Mouse (Mus musculus) layer of hippocampus, postnatal 10 days (tissue): ENCODE results near the gene Nek7. TPM values are rescaled to one million over a fixed set of nuclear protein-coding genes. Genes with fewer than 3 reads are reported as not detected.

Source experiments
- DNase-seq, 2 experiments: peaks; one replicate each; pipeline ENCODE4 v3.0.0; 2021; ENCODE audit warnings: low spot score in 2 of 2
- long read RNA-seq: library from polyadenylated mRNA; stranded (forward); transcript quantifications from one replicate; pipeline ENCODE4 v2.0.0, GENCODE M21; 2023
- total RNA-seq, 2 experiments: library from RNA; stranded (reverse); gene quantifications; 2 replicates each; pipeline ENCODE4 v1.2.3; 2021

Nek7 gene
- 10 to 100 TPM; 20.8 to 22.1 TPM for total RNA-seq
- long read RNA-seq, full-length matches to known transcripts = 15 of 21 reads
- long read RNA-seq, partial matches to known transcripts = 2 of 21 reads
- long read RNA-seq, other reads (novel, unspliced or antisense) = 4 of 21 reads

DNA sequence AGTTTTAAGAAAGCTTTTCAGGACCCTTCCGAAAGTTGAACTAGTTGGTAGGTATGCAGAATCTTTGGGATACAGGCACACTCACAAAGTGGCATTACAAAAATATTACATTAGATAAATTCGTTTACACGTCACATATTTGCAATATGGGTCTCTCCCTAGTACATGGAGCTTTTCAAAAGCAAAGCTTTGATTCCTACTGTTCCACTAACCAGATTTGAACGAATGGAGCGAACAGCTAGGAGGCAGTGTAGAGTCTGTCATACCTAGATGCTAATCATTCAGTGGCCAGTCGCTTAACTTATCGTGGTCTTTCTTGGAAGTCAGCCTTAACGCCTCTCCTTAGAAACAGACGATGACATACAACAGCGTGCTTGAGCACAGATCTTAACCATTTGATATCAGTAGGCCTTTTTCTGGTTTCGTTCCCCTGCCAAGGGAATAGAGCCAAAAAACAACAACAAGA, at the start of gene Nek7:
Gene Nek7 (minus strand): TSS at position 146 of the 466 bp plus-strand sequence.
- DNase-seq = peak in 1 of 2 experiments; percentile 45

DNA sequence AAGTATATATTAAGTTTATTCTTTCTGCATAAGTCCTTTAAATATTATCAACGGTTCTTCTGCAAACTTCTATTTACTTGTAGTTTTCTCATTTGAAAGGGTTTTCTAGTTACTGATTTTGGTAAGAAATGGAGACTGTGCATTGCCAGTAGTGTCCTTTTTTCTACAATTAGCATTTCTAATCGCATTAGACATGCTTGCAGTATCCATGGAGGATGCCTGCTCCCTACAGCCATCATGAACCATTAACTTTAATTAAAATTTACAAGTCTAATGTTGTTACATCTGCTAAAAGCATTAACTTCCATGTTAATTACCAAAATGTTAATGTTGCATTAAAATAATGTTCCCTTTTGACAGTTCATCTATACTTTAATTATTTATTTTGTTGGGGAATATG, 42.4 kb upstream of the Nek7 start:
- DNase-seq = no peak

DNA sequence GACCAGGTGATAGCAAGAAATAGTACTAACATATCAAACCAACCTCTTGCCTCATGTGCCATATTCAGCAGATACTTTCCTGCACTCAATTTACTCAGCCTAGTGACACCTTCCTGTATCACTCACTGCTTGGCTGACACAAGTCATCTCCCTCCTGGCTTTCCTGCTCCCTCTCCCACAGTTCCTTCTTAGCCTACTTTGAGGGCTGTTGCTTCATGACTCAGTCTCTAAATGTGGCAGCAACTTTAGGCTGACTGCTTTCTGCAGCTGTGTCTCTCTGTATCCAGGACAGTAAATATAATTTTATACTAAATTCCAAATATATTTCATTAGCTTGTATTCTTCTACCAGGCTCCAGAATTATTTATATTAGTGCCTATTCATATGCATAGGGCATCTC, 34.3 kb upstream of the Nek7 start:
- DNase-seq = no peak

DNA sequence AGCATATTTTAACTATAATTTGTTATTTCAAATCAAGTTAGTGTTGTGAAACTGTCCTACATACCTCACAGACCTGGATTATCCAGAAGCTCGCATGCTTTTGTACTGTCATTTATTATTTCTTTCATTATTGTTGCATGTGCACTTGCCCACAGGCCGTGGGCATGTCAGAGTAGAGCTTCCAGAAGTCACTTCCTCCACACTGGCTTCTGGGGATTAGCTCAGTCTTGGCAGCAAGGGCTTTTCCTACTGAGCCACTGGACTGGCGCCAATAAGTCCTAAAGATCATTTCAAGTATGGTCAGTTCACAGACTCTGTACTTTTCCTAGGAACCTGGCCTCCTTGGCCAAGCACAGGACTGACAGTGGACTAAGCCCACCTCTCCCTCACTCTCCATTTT, 25.1 kb upstream of the Nek7 start:
- DNase-seq = no peak

DNA sequence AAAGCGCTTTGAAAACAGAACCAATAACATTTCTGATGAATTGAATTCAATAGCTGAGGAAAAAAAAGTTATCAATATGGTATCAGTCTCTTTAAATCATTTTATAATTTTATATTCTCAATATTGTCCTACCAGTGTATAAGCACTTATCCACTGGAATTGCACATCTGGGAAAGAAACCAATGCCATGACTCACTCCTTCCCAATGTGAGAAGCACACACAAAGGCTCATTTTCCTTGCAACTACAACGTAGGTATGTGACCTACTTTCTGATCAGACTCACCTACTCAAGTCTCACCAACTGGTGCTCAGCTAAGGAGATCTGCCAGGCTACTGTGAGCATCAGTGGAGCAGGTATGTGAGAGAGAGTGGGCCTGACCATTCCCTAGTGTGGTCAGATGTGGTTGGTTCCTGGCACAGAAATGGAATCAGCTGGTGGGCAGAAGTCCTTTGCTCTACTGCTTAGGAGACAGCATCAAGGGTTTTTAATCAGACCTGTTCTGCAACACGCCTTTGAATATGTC, 23.4 kb upstream of the Nek7 start:
- no peak for DNase-seq

DNA sequence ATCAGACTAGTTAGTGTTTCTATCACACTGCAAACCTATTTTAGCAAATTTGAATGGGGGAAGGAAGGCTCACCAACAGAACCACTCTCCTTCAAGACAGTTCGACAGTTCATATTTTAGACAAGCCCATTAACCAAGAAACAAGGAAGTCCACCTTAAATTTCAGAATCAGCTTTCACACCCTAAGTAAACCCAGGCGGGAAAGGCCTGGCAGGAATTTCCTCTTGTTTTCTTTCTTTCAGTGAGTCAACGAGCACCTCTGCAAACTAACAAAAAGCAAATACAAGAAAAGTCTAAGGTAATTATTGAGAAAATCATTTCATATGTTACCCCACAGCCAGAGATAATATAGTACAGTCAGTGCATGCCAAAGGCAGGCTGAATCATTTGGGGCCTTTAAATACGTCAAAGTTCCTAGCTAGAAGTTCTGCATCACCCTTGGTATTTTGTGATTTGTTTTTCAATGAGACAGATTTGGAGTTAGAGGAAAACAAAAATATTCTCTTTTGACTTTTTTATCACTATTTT, 21.1 kb upstream of the Nek7 start:
- no peak for DNase-seq

DNA sequence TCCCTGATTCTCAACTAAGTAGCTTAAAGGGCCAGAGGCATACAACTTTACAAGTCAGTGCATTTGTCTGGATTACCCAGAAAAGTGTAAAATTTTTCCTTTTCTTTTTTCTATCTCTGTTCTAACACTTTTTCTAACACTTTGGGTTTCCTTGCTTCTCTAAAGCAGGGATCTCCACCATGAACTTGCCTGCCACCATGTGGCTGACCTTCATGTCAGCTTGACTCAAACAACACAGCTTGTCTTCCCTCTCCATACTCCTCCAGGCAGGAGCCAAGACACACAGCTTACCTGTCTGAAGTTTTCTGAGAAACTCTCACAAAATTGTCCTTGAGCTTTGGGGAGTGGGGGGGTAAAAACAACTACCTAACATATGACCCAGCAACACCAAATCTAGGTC, 17.9 kb upstream of the Nek7 start:
- DNase-seq = peak in 1 of 2 experiments; percentile 29

DNA sequence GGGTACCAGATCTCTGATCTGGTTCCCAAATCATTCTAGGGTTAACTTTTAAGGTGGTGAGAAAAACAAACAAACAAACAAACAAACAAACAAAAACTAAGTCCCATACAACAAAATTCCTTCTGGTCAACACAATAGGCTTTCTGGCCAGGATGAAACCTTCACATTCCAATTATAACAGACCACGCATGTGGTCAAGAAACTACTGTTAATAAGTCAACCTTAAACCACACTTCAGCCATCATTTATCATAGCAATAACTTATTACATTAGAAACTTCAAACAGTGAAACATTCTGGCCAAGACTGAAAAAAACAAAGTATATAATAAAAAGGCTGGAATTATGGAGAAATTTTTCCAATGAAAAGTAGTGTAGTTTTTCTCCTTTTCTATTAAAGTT, 14.6 kb upstream of the Nek7 start:
- DNase-seq = no peak

DNA sequence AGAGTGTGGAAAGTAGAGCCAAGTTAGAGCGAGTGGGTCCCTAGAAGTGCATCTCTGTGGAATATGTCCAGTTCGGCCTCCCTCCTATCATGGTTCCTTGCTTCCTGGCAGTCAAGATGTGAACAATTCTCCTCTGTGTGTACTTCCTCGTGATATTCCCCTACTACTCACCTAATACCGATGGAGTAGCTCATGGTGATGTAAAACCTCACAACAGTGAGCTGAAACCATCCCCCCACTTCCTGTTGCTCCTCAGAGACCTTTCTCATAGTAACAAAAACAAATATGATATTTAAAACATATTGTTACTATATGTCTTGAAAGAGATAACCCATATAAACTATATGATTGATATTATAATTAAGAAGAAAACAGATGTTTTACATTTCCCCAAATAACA, 9.0 kb upstream of the Nek7 start:
- DNase-seq = no peak

DNA sequence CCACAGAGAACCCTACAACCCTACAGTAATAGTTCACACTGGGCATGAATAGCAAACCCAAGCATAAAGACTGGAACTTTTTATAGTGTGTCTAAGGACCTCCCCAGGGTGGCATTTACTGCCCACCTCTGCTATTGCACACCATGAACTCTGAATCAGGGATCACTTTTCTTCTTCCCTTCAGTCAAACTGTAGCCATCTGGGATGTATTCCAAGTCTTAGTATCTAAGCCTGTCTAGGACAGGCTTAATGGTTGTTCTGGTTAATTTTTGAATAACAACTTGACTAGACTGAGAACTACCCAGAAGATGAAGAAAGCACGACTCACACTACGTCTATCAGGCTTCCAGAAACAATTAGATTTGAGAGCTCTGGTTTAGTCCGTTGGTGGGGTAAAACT, 8.5 kb upstream of the Nek7 start:
- DNase-seq = no peak

DNA sequence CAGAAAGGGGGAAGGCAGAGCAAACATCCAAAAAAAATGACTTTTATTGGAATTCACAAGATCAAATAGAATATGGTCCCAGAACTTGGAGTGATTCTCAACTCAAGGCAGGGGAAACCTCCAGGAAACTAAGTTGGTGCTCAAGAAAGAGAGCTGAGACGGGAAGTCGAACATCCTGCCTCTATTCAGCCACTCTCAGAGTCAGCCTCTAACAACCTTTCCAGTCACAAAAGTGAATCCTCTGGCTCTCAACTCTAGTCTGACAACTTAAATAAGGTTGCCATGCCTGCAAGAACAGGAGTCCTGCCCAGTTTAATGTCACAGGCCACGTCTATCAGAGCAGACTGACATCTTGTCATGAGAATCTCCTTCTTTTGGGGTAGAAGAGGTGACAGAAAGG, 7.9 kb upstream of the Nek7 start:
- DNase-seq = no peak

DNA sequence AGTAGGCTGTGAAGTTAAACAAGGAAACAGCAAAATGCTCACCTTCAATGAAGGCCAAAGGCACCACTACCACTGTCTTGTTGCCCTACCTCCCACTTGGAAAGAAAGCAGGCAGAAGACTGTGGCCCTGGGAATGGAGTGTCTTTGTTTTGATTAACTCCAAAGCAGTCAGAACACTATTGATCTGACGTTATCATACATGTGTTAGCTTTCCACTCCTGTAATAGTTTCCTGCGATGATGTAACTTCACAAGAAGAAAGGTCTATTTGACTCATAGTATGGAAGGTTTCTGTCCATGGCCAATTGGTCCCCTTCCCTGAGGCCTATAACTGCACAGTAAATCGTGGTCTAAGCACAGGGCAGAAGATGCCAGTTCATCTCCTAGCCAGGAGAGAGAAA, 6.3 kb upstream of the Nek7 start:
- DNase-seq = no peak

DNA sequence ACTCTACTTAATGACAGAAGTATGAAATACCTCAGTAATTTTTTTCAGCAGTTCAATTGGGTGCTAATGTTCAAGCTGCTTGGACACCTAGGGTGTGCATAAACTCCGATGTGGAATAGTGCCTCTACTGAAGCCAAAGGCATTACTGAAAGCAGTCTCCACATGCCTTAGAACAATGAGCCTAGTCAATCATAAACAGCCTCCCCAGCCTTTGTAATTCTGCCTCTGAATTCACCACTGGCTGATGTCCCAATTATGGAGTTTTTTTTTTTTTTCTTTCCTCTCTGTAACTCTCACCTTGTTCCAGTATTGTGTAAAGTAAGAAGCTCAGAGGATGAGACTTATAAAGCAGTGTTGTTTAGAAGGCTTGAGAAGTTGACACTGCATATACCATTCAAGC, 3.9 kb upstream of the Nek7 start:
- DNase-seq = no peak

DNA sequence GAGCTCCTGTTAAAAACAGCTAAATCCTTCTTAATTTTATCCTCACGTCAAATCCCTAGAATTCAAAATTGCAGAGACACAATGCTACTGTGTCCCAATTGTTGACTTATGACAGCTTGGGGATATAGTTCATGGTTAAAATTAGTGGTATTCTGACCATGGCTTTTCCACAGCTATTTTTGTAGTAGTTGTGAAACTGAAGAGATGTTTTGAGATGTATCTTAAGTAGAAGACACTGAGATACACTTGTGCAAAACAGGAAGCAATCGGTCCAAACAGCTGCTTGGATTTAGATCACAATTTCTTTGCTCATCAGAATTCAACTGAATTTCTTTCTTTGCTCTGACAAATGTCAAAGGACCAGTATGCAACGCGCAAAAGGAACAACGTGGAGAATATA, 2.9 kb upstream of the Nek7 start:
- DNase-seq = no peak

DNA sequence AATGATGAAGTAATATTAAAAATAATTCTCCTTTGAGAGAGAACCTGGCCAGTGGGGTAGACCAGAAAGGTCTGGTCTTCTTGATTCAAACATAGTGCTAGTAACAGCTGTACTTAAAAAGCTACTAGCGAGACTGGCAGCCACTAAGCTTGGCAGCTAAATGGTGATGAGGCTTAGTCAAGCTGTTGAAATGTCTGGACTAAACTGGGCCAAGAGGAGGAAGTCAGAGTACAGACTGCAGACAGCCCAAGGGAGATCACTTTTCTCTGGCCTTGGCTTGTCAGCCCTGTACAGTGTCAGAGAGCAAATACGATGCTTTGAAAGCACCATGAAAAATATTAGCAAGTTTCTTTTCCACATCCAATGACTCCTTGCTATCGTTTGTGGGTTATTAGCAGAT, 2.5 kb upstream of the Nek7 start:
- DNase-seq = peak; percentile 16 to 26

DNA sequence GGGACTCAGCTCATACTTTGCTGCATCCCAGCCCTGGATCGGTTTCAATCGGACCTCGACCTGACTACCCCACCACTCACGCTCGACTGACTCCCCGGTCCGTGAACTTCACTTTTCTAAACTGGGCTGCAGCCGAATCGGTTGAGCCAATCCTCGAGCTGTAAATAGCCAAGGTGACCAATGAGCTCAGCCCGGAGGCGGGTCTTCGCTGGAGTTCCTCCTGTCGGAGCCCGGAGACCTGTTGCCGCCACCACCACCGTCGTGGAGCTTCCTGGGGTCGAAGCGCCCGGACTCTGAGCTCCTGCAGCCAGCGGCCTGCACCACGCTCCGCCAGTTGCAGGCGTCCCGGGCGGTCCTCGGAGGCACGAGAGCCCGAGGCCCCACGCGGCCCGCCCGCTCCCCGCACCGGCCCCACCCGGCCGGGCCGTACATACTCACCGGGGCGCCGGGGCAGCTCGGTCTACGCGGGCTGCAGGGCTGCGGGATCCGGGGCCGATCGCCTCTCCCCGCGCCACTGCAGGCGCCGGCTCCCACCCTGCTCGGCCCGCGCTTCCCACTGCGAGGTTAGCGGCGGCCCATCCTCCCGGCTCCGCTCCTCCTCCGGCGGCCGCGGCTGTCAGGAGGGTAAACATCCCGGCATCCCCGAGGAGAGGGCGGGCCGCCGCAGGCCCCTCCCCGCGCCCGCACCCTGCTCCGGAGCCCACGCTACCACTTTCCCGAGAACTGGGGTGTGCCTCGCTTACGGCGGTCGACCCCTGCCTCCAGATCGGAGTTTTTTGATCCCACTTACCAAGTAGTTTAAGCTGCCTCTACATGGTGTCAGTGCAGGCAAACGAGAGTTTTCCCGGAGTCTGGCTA, 598 bp downstream of the Nek7 start:
- DNase-seq = peak; percentile 98

DNA sequence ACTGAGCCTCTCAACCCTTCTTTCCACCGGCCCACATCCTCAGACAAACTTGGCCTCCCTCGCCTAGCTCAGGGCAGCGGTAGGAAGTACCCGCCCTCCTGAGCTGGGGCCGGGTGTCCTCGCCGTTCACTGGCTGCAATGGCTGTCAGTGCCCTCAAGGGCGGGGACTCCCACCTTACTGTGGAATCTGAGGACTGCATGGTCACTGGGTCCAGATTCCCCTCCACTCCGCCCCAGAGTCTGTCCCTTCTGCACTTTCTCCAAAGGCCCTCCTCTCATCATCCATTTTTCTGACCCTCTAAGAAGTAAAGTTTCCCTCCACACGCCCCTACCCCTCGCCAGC, 2.0 kb downstream of the Nek7 start:
- DNase-seq = peak; percentile 69 to 79

DNA sequence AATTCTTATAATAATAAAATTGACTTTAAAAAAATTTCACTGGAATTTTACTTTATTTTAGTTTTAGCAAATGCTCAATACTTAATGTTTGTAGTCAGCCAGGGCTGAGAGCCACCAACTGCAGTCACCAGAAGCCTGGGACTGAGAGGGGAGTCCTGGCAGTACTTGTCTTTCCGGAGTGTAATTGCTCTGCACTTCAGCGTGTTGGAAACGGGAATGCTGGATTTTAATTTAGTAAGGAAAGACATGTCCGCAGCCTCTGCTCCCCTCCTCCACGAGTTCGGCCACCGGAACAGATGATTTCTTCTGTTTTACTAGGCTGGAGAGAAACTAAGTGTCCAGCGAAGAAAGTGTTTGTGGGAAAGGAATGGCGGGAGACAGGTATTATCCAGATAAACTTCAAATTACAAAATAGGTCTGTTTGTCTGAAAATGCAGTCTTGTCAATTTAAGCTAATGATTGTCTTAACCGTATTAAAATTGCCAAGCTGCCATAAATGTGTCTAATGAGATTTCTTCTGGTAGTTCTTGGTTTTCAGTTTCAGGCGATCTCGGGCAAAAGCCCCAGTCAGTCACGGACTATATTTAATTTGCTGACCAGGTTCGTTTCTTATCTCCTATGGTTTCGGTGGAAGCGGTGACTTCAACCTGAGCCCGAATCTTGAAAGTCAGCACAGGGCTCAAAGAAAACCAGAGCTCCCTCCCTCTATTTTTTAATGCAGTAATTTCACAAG, 2.5 kb downstream of the Nek7 start:
- peak in 1 of 2 experiments; percentile 28 for DNase-seq

DNA sequence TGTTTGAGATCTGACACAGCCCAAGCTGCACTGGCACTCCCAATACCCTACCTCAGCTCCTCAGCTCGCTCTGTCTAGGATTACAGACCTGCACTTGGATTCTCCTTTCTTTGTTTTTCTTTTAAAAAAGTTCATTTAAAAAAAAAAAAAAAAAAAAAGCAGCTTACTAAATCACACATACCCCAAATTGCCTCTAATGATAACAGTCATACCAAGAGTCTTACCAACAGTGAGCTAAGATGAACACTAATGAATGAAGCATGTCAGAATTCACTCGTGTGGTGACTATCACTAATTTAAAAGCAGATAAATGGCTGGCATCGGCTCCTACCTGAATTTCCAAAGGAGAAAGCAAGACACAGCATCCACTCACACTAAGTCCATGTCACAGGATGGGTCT, 4.6 kb downstream of the Nek7 start:
- no peak for DNase-seq

DNA sequence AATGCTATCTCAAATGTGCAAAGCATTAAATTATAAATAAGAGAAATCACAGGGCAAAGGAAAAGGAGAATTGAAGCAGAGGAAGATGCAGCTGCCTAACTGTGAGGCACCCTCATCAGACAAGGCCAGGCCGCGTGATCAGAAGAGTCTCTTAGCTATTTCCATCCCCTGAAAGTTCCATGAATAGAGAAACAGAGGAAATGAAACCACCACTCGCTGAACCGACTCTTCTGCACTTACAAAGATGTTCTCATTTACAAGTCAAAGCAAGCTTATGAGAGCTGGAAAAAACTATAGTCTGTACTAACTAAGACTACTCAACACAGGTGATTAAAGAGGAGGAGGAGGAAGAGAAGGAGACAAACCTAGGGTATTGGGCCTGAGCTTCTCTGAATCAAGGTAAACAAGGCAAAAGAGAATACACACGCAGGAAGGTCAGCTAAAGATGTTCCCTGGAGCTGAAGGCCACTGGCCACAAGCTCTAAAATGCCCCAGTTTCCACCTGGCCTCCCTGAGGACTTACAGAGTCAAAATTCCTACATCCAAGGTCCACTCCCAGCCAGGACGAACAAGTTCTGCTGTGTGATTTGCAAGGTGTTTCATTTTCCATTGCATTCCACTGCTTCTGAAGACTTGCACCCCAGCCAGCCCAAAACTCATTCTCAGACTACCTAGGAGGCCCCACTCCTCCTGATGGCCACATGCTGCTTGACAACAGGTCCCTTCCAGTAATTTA, 5.2 kb downstream of the Nek7 start:
- DNase-seq = no peak

DNA sequence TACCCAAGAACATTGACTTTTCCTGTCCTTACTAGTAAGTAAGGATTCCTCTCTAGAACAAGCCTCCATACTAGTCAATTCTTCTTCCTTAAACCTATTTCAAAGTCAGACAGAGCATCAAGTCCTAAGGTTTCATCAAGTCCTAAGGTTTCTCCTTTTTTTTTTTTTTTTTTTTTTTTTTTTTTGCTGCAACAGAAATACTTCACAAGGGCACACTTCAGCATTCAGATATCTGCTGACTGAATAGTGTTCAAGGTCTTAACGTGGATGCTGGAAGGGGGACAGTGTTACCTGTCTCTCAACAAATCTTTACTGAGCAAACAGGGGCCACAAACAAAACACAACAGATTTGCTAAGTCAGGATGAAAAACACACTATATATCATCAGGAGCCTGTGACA, 7.8 kb downstream of the Nek7 start:
- DNase-seq = no peak
